Mouse (Mus musculus) brain, embryonic 14.5 days (tissue): ENCODE data around the gene Eml3. TPM values are rescaled to one million over a fixed set of nuclear protein-coding genes. Genes with fewer than 3 reads are reported as not detected.
"Not testable (repeated sequence)": the region's sequence is repeated elsewhere in the genome, so short reads cannot be mapped to it uniquely, and the experiment has no call there.

ENCODE experiments used
- DNase-seq: peaks from one replicate; pipeline ENCODE4 v3.0.0-alpha.2; 2011; ENCODE audit warnings: low read depth
- CTCF ChIP-seq: fragments of 200-500 bp; IDR thresholded peaks from 2 replicates; pipeline ENCODE4 v1.5.1; 2012; ENCODE audit warnings: inconsistent platforms, mild to moderate bottlenecking, moderate library complexity, borderline replicate concordance; ENCODE audit not compliant: insufficient read depth, insufficient read length; ENCODE audit errors: extremely low read depth
- POLR2A ChIP-seq: fragments of 200-500 bp; IDR thresholded peaks from 2 replicates; pipeline ENCODE4 v1.6.1; 2012; ENCODE audit warnings: mild to moderate bottlenecking, inconsistent platforms, borderline replicate concordance; ENCODE audit not compliant: poor library complexity, insufficient read depth, insufficient read length, severe bottlenecking; ENCODE audit errors: extremely low read depth
- polyA plus RNA-seq: library from polyadenylated mRNA; depleted of rRNA; stranded (reverse); fragments of >200 nt; gene quantifications from 2 replicates; pipeline ENCODE4 v1.2.3, GENCODE M21; 2012

Gene Eml3
- polyA plus RNA-seq, 1 experiment: 14.7 TPM

- DNase-seq: peak; percentile 100
- TF ChIP-seq POLR2A (no peak), CTCF (no peak)
Measured at GRCm38 (mm10) chr19:8966590-8967372, 37.4 kb downstream of the Eml3 start, which contains the start of gene Eef1g. Eef1g (plus strand) TSS chr19:8967041.

- TF ChIP-seq CTCF (no peak), POLR2A (no peak)
- DNase-seq: peak; percentile 8
Measured at GRCm38 (mm10) chr19:8967373-8967743, 38.0 kb downstream of the Eml3 start.

- peak; percentile 11 for DNase-seq
- TF ChIP-seq POLR2A (no peak), CTCF (no peak)
Measured at GRCm38 (mm10) chr19:8967893-8968292, 38.5 kb downstream of the Eml3 start.

DNA sequence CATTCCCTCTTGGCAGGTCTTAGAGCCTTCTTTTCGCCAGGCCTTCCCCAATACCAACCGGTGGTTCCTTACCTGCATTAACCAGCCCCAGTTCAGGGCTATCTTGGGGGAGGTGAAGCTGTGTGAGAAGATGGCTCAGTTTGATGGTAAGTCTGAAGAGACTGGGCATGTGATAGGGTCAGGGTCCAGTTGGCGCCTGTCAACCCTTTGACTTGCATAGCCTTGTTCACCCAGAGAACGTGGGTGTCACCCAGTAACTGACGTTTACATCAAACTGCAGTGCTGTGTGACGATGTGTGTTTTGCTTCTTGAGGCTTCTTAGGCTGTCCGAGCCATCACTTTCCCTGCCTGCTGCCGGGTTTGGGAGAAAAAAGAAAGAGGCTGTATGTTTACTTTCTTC, 43.1 kb downstream of the Eml3 start:
- not testable (repeated sequence) for DNase-seq

DNA sequence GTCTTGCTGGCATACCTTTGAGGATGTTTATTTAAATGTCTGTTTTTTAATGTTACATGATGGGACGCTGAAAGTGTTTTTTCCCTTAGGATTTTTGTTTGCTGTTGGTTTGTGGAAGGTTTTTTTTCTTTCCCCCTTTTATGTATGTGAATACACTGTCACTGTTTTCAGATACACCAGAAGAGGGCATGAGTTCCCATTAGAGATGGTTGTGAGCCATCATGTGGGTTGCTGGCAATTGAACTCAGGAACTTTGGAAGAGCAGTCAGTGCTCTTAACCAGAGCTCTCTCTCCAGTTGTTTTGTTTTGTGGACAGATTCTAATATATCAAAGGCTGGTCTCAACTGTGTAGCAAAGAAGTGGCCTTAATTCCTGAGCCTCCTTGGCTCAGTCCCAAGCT, 45.3 kb downstream of the Eml3 start:
- DNase-seq: no peak
- no peak for TF ChIP-seq CTCF
- TF ChIP-seq POLR2A: no peak

DNA sequence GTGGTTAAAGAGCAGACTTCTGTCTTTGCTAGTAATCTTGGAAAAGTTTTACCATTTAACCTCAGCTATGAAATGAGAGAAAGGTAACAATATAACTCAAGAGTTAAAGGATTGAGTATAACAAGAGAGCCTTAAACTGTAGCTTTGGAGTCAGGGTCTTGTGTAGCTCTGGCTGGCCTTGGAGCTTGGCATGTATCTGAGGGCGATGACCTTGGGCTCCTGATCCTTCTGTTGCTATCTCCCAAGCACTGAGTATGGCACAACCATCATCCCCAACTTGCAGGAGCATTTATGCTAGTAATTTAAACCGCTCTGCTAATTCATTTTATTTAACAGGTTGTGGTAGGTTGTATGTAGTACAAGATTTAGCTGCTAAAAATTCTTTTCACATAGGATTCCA, 46.1 kb downstream of the Eml3 start:
- TF ChIP-seq POLR2A: no peak
- no peak for TF ChIP-seq CTCF

DNA sequence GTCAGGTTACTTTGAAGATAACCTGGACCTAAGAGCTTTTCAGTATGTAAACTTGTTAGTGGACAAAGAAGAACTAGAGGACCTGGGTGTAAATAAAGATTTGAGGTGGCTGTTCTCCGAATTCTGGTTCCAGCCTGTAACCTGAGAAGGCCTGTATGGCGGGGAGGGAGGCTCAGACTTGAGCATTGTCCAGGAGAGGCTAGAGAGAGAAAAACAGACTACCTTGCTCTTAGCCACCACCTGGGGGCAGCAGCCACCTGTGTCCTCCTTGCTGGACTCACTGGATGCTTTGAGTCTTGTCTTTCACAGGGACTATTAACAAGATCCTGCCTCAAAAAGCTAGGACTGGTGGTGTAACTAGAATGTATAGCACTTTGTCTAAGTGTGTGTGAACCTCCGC, 47.2 kb downstream of the Eml3 start:
- TF ChIP-seq POLR2A: no peak
- peak; percentile 77 for TF ChIP-seq CTCF
- DNase-seq: peak; percentile 79

More for the DNA sequence above, 46.1 kb downstream of the Eml3 start:
- DNase-seq: no peak

DNA sequence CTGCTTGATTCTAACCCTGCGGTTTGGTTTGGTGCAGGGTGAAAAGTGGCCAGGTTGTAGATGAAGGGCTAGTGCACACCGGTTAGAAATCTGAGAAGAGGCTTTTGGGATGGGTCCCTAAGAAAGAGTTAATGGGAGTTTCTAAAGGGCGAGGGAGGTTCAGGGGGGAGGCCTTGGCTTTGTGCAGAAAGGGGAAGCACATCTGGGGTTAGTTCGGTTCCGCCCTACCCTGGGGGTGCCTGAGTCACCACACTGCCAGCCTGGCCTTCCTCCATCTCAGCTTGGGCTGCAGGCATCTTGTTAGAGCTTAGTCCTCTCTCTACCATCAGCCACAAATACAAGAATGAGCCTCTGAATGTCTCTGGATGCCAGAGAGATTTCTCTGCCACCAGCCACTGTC, 51.4 kb downstream of the Eml3 start:
- TF ChIP-seq CTCF (no peak), POLR2A (no peak)
- DNase-seq: no peak

- no peak for TF ChIP-seq POLR2A
- no peak for TF ChIP-seq CTCF
- peak; percentile 84 for DNase-seq
Measured at GRCm38 (mm10) chr19:8981450-8982168, 52.3 kb downstream of the Eml3 start.

DNA sequence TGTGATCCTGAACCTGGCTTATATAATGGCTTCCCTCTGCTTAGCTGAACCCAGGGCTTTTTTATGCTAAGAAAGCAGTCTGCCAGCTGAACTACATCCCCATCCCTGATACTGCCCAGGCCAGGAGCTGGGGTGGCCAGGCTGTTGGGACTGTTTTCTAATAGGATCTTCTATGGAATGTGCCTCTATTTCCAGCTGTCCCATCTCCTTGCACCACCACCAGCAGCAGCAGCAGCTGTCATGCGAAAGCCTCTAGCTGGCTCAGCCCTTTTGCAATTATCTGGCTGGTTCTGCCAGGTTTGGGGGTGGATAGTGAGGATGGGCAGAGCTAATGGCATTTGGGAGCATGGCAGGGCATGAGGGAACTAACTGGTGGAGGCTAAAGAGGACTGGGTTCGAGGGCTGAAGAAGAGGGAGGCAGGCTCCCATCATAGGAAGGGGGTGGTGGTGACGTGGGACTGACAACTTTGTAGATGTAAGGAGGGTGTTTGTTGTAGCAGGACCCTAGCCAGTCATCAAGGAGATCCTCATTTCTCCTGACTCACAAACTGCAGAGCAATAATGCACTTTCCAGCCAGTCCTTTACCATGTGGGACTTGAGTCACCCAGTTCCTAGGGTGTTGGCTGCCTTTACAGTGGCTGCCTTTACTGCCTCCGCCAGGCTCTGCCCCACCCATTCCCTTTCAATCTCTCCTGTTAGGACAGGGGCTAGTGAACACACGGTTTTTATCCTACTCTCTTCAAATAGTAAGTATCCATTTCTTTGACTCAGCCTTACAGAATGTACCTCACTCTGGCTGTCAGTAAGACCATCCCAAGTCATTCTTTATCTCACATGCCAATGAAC, 53.2 kb downstream of the Eml3 start:
- no peak for TF ChIP-seq POLR2A
- no peak for TF ChIP-seq CTCF
- no peak for DNase-seq

GRCm38 (mm10) chr19:8983150-8983650, 53.8 kb downstream of the Eml3 start:
- DNase-seq: peak; percentile 6
- no peak for TF ChIP-seq POLR2A
- TF ChIP-seq CTCF: no peak
